Mouse (Mus musculus) stomach, postnatal 0 days (tissue): Measurements from ENCODE around the gene Samm50. TPM values are rescaled to one million over a fixed set of nuclear protein-coding genes. Genes with fewer than 3 reads are reported as not detected.

Source experiments
- ATAC-seq: fragments of 200-750 bp; cut with Nextera tagmentation; 2 replicates; pipeline ENCODE4 v1.8.0; 2017; ENCODE audit not compliant: low FRiP score, low TSS enrichment
- DNase-seq: peaks from one replicate; pipeline ENCODE4 v3.0.0-alpha.2; 2016; ENCODE audit warnings: low spot score
- H3K27ac ChIP-seq: fragments of 300-500 bp; sonication (generic); replicated peaks from 2 replicates; pipeline ENCODE4 v1.5.1; 2014; ENCODE audit warnings: mild to moderate bottlenecking, control low read depth
- H3K27me3 ChIP-seq: fragments of 300-500 bp; sonication (generic); 2 replicates; pipeline ENCODE4 v1.6.1; 2014; ENCODE audit warnings: low read length; ENCODE audit not compliant: control insufficient read depth, insufficient read depth
- H3K36me3 ChIP-seq: fragments of 300-500 bp; sonication (generic); 2 replicates; pipeline ENCODE4 v1.6.1; 2014; ENCODE audit warnings: low read length, mixed read lengths; ENCODE audit not compliant: control insufficient read depth, insufficient read depth
- H3K4me1 ChIP-seq: fragments of 300-500 bp; sonication (generic); replicated peaks from 2 replicates; pipeline ENCODE4 v1.6.1; 2014; ENCODE audit warnings: antibody characterized with exemption; ENCODE audit not compliant: control insufficient read depth, insufficient read depth
- H3K4me2 ChIP-seq: fragments of 300-500 bp; sonication (generic); replicated peaks from 2 replicates; pipeline ENCODE4 v1.6.1; 2014; ENCODE audit warnings: low read depth, mild to moderate bottlenecking, control low read depth, moderate library complexity
- H3K4me3 ChIP-seq: fragments of 300-500 bp; sonication (generic); 2 replicates; pipeline ENCODE4 v1.5.1; 2014; ENCODE audit warnings: low read depth, low read length, control low read depth
- H3K9ac ChIP-seq: fragments of 300-500 bp; sonication (generic); 2 replicates; pipeline ENCODE4 v1.6.1; 2014; ENCODE audit warnings: mild to moderate bottlenecking, low read length, control low read depth, mixed read lengths
- H3K9me3 ChIP-seq: fragments of 300-500 bp; sonication (generic); 2 replicates; pipeline ENCODE4 v1.6.1; 2016; ENCODE audit warnings: low read length; ENCODE audit not compliant: control insufficient read depth
- CTCF ChIP-seq: IDR thresholded peaks from 2 replicates; pipeline ENCODE4 v1.5.1; 2016; ENCODE audit warnings: antibody characterized with exemption, low read depth, mild to moderate bottlenecking, moderate library complexity
- EP300 ChIP-seq: optimal IDR thresholded peaks from 2 replicates; pipeline ENCODE3; 2016; ENCODE audit warnings: antibody characterized with exemption
- WGBS: fragments of 180-500 bp; shearing (Covaris S2); extraction: QIAGEN DNeasy Blood & Tissue Kit; methylation state at CpG from one replicate; pipeline ENCODE4 v1.1.7; 2014; 5-methylcytosine and 5-hydroxymethylcytosine counted together
- polyA plus RNA-seq: library from polyadenylated mRNA; unstranded; fragments of >200 nt; fragmentation: Nextera tagmentation; extraction: Ambion mirVana; gene quantifications from 2 replicates; pipeline ENCODE4 v1.2.1, GENCODE M21; 2015

The Samm50 gene
- polyA plus RNA-seq, 1 experiment from 2014 or later = 92.3 TPM

GRCm38 (mm10) chr15:84213162-84213739 lies 21.2 kb downstream of the Samm50 start:
- Histone ChIP-seq H3K27ac (no peak overlapping the region), H3K36me3 (peaks cover 16% of the 10 kb centered on the region; the same call in 1 of the 2 replicates), H3K4me1 (no peaks in the 10 kb centered on the region), H3K4me3 (no peak overlapping the region), H3K27me3 (no peaks in the 10 kb centered on the region), H3K4me2 (no peak overlapping the region), H3K9ac (no peak overlapping the region), H3K9me3 (no peaks in the 10 kb centered on the region)
- WGBS = 93% methylated on average over 6 of the region's 6 CpGs
- DNase-seq (no peak), ATAC-seq (no peak)
- TF ChIP-seq CTCF = no peak
- TF ChIP-seq EP300 = no peak

GRCm38 (mm10) chr15:84214476-84214875 lies 22.4 kb downstream of the Samm50 start:
- Histone ChIP-seq H3K9ac (no peak overlapping the region), H3K9me3 (no peaks in the 10 kb centered on the region), H3K27me3 (no peaks in the 10 kb centered on the region), H3K36me3 (peaks cover 16% of the 10 kb centered on the region; the same call in 1 of the 2 replicates), H3K4me2 (no peak overlapping the region), H3K4me1 (no peaks in the 10 kb centered on the region), H3K4me3 (no peak overlapping the region), H3K27ac (no peak overlapping the region)
- TF ChIP-seq EP300 (no peak), CTCF (no peak)
- 93% methylated on average over 7 of the region's 7 CpGs for WGBS
- DNase-seq (no peak), ATAC-seq (no peak)

GRCm38 (mm10) chr15:84215273-84215672 lies 23.2 kb downstream of the Samm50 start:
- TF ChIP-seq EP300 (no peak), CTCF (no peak)
- no peaks in the 10 kb centered on the region for H3K4me1 ChIP-seq
- 61% methylated on average over 2 of the region's 2 CpGs for WGBS
- no peak overlapping the region for H3K4me2 ChIP-seq
- no peak for ATAC-seq
- DNase-seq = no peak
- H3K9ac ChIP-seq = no peak overlapping the region
- H3K4me3 ChIP-seq = no peak overlapping the region
- H3K9me3 ChIP-seq = no peaks in the 10 kb centered on the region
- peaks cover 16% of the 10 kb centered on the region; the same call in 1 of the 2 replicates for H3K36me3 ChIP-seq
- no peaks in the 10 kb centered on the region for H3K27me3 ChIP-seq
- no peak overlapping the region for H3K27ac ChIP-seq

DNA sequence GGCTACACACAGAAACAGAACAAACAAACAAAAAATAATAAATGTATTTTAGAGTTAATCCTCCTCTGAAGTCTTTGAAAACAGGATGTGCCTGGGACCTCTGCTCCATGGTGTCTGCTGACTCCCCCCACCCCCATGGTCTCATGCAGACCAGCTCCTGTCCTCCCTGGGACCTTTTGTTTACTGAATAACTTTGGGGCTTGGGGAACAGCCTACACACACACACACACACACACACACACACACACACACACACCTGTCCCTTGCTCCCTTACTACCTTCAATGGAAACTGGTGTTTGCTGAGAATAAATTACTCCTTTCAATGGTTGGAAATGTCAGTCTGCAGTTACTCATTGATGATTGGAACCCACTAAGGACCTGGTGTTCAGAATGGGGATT lies 24.0 kb downstream of the Samm50 start:
- DNase-seq (no peak), ATAC-seq (no peak)
- no peak for TF ChIP-seq CTCF
- TF ChIP-seq EP300 = no peak
- Histone ChIP-seq H3K4me2 (no peak overlapping the region), H3K36me3 (peaks cover 13% of the 10 kb centered on the region; the same call in 1 of the 2 replicates), H3K9me3 (no peaks in the 10 kb centered on the region), H3K27ac (no peak overlapping the region), H3K9ac (no peak overlapping the region), H3K27me3 (no peaks in the 10 kb centered on the region), H3K4me1 (no peaks in the 10 kb centered on the region), H3K4me3 (no peak overlapping the region)

- Histone ChIP-seq H3K4me2 (no peak overlapping the region), H3K4me3 (no peak overlapping the region), H3K36me3 (peaks cover 10% of the 10 kb centered on the region; the same call in 1 of the 2 replicates), H3K27me3 (no peaks in the 10 kb centered on the region), H3K9ac (0 out of 2 replicates have a peak overlapping the region, but pooled peaks have one; percentile 13), H3K27ac (no peak overlapping the region), H3K9me3 (no peaks in the 10 kb centered on the region), H3K4me1 (no peaks in the 10 kb centered on the region)
- ATAC-seq (no peak; the same call in 1 of the 2 replicates), DNase-seq (no peak)
- WGBS = 36% methylated on average over 7 of the region's 7 CpGs
- no peak for TF ChIP-seq CTCF
- no peak for TF ChIP-seq EP300
These were observed 24.5 kb downstream of the Samm50 start for GRCm38 (mm10) chr15:84216461-84217084.
